Mouse (Mus musculus): ENCODE measurements around the gene Fli1.

GRCm38 (mm10) chr9:32544731-32545661 is 2.3 kb upstream of the Fli1 start:
- TF ChIP-seq POLR2A (IDR thresholded peaks at IDR 0.05; ENCODE audit: control insufficient read depth in 1 of 2, insufficient read depth in 1 of 2, low read depth in 1 of 2, low read length in 2 of 2, poor library complexity in 1 of 2) (no peak), NELFE (IDR thresholded peaks at IDR 0.05; ENCODE audit: low read depth, low read length) (no peak), HCFC1 (IDR thresholded peaks at IDR 0.05; ENCODE audit: low read depth, low read length) (no peak), CTCF (IDR thresholded peaks at IDR 0.05 in 2 of 3, conservative IDR thresholded peaks at IDR 0.05 in 1 of 3; ENCODE audit: control insufficient read depth in 1 of 3, insufficient read depth in 1 of 3, low read depth in 2 of 3, low read length in 3 of 3, poor library complexity in 1 of 3, severe bottlenecking in 1 of 3) (no peak), E2F4 (IDR thresholded peaks at IDR 0.05; ENCODE audit: borderline replicate concordance, low read depth, low read length) (no peak), USF1 (IDR thresholded peaks at IDR 0.05; ENCODE audit: low read depth, low read length) (no peak), MAFK (IDR thresholded peaks at IDR 0.05; ENCODE audit: borderline replicate concordance, low read depth, low read length) (no peak)
